Mouse (Mus musculus): ENCODE measurements around the gene B4galnt1. TPM values are rescaled to one million over a fixed set of nuclear protein-coding genes. Genes with fewer than 3 reads are reported as not detected.
"Not testable (repeated sequence)": the region's sequence is repeated elsewhere in the genome, so short reads cannot be mapped to it uniquely, and the experiment has no call there.

Gene B4galnt1
- total RNA-seq, 4 experiments from 2014 or later: 1.2 to 3.2 (median 1.5) TPM

GRCm38 (mm10) chr10:127189116-127189650, 24.2 kb downstream of the B4galnt1 start:
- no peak for DNase-seq (ENCODE audit: low spot score)

GRCm38 (mm10) chr10:127189651-127190381, 24.8 kb downstream of the B4galnt1 start, which contains the start of gene Arhgef25:
Arhgef25 (minus strand) TSS chr10:127190083.
- DNase-seq (ENCODE audit: low spot score): peak; percentile 69

- DNase-seq (ENCODE audit: low spot score): no peak
These were observed 25.6 kb downstream of the B4galnt1 start for GRCm38 (mm10) chr10:127190398-127191190.

GRCm38 (mm10) chr10:127191191-127192056, 26.4 kb downstream of the B4galnt1 start:
- DNase-seq (ENCODE audit: low spot score): no peak

- not testable (repeated sequence) for DNase-seq (ENCODE audit: low spot score)
These were observed 27.0 kb downstream of the B4galnt1 start for GRCm38 (mm10) chr10:127192057-127192328.

GRCm38 (mm10) chr10:127193011-127193410, 28.0 kb downstream of the B4galnt1 start:
- DNase-seq (ENCODE audit: low spot score): no peak

- DNase-seq (ENCODE audit: low spot score): peak; percentile 66
These were observed 29.7 kb downstream of the B4galnt1 start for GRCm38 (mm10) chr10:127194428-127195327.

GRCm38 (mm10) chr10:127195328-127196129, 30.5 kb downstream of the B4galnt1 start, which contains the start of gene Dtx3:
Dtx3 (minus strand) TSS chr10:127195728.
- DNase-seq (ENCODE audit: low spot score): no peak

GRCm38 (mm10) chr10:127196392-127196791, 31.4 kb downstream of the B4galnt1 start:
- DNase-seq (ENCODE audit: low spot score): peak; percentile 82

- DNase-seq (ENCODE audit: low spot score): no peak
These were observed 32.1 kb downstream of the B4galnt1 start for GRCm38 (mm10) chr10:127197104-127197503.

- no peak for DNase-seq (ENCODE audit: low spot score)
These were observed 32.6 kb downstream of the B4galnt1 start for GRCm38 (mm10) chr10:127197505-127198110.

GRCm38 (mm10) chr10:127198492-127198891, 33.5 kb downstream of the B4galnt1 start:
- no peak for DNase-seq (ENCODE audit: low spot score)

- no peak for DNase-seq (ENCODE audit: low spot score)
These were observed 34.0 kb downstream of the B4galnt1 start for GRCm38 (mm10) chr10:127199068-127199467.

GRCm38 (mm10) chr10:127199474-127199873, 34.4 kb downstream of the B4galnt1 start:
- no peak for DNase-seq (ENCODE audit: low spot score)

GRCm38 (mm10) chr10:127200279-127200678, 35.3 kb downstream of the B4galnt1 start:
- DNase-seq (ENCODE audit: low spot score): no peak

- no peak for DNase-seq (ENCODE audit: low spot score)
These were observed 38.1 kb downstream of the B4galnt1 start for GRCm38 (mm10) chr10:127203106-127203505.

GRCm38 (mm10) chr10:127204589-127204988, 39.6 kb downstream of the B4galnt1 start:
- no peak for DNase-seq (ENCODE audit: low spot score)

GRCm38 (mm10) chr10:127205373-127205772, 40.3 kb downstream of the B4galnt1 start:
- no peak for DNase-seq (ENCODE audit: low spot score)

- no peak for DNase-seq (ENCODE audit: low spot score)
These were observed 43.9 kb downstream of the B4galnt1 start for GRCm38 (mm10) chr10:127208921-127209320.

All from heart, adult 8-10 months (tissue).